Mouse (Mus musculus) heart, embryonic 11.5 days (tissue): ENCODE measurements around the gene Cfd. TPM values are rescaled to one million over a fixed set of nuclear protein-coding genes. Genes with fewer than 3 reads are reported as not detected.
A peak's percentile ranks its signal among the peaks of the same experiment; 100 is the strongest.

ENCODE experiments used
- ATAC-seq: fragments of 200-750 bp; cut with Nextera tagmentation; replicated peaks from 2 replicates; pipeline ENCODE4 v1.8.0; 2017; ENCODE audit warnings: moderate library complexity; ENCODE audit not compliant: insufficient number of reproducible peaks, low FRiP score, low TSS enrichment
- H3K27ac ChIP-seq: fragments of 300-500 bp; sonication (generic); 2 replicates; pipeline ENCODE4 v1.5.1; 2014; ENCODE audit warnings: mild to moderate bottlenecking, low read depth, low read length
- H3K27me3 ChIP-seq: fragments of 300-500 bp; sonication (generic); 2 replicates; pipeline ENCODE4 v1.6.1; 2014; ENCODE audit warnings: mild to moderate bottlenecking, low read length, mixed read lengths; ENCODE audit not compliant: control insufficient read depth, insufficient read depth
- H3K36me3 ChIP-seq: fragments of 300-500 bp; sonication (generic); 2 replicates; pipeline ENCODE4 v1.6.1; 2014; ENCODE audit warnings: mild to moderate bottlenecking, low read length, moderate library complexity, mixed read lengths; ENCODE audit not compliant: control insufficient read depth, insufficient read depth
- H3K4me1 ChIP-seq: fragments of 300-500 bp; sonication (generic); 2 replicates; pipeline ENCODE4 v1.6.1; 2014; ENCODE audit warnings: low read length; ENCODE audit not compliant: control insufficient read depth, insufficient read depth
- H3K4me2 ChIP-seq: fragments of 300-500 bp; sonication (generic); 2 replicates; pipeline ENCODE4 v1.6.1; 2014; ENCODE audit warnings: mild to moderate bottlenecking, moderate library complexity
- H3K4me3 ChIP-seq: fragments of 300-500 bp; sonication (generic); 2 replicates; pipeline ENCODE4 v1.5.1; 2014; ENCODE audit warnings: low read depth, low read length
- H3K9ac ChIP-seq: fragments of 300-500 bp; sonication (generic); 2 replicates; pipeline ENCODE4 v1.6.1; 2014; ENCODE audit warnings: mild to moderate bottlenecking, low read depth, low read length, moderate library complexity
- H3K9me3 ChIP-seq: fragments of 300-500 bp; sonication (generic); replicated peaks from 2 replicates; pipeline ENCODE4 v1.6.1; 2016; ENCODE audit warnings: low read length; ENCODE audit not compliant: control insufficient read depth
- WGBS: fragments of 180-500 bp; shearing (Covaris S2); extraction: QIAGEN DNeasy Blood & Tissue Kit; methylation state at CpG from one replicate; pipeline ENCODE4 v1.1.7; 2014; ENCODE audit not compliant: insufficient replicate concordance; 5-methylcytosine and 5-hydroxymethylcytosine counted together
- polyA plus RNA-seq: library from polyadenylated mRNA; unstranded; fragments of >200 nt; fragmentation: Nextera tagmentation; extraction: Ambion mirVana; gene quantifications from 2 replicates; pipeline ENCODE4 v1.2.1, GENCODE M21; 2014

The Cfd gene
- polyA plus RNA-seq, 1 experiment from 2014 or later, result not detected

- Histone ChIP-seq H3K36me3 (no peaks in the 10 kb centered on the region), H3K27me3 (peaks cover 8% of the 10 kb centered on the region; the same call in 1 of the 2 replicates), H3K4me3 (peak within 1 kb of the TSS; percentile 69), H3K27ac (no peak within 1 kb of the TSS), H3K4me2 (peak within 1 kb of the TSS; percentile 74), H3K9ac (peak within 1 kb of the TSS; percentile 64), H3K9me3 (no peaks in the 10 kb centered on the region), H3K4me1 (peaks cover 9% of the 10 kb centered on the region)
- 0% methylated on average over 42 of the region's 57 CpGs for WGBS
- peak; percentile 50 for ATAC-seq
Measured at GRCm38 (mm10) chr10:79874290-79874862, 16.3 kb upstream of the Cfd start, which contains the start of the genes Prtn3 and Plppr3. Prtn3 (plus strand) TSS chr10:79874476. Plppr3 (minus strand) TSS chr10:79874634.

GRCm38 (mm10) chr10:79877174-79877573 is 13.5 kb upstream of the Cfd start:
- 36% methylated on average over 1 of the region's 1 CpGs for WGBS
- H3K36me3 ChIP-seq, result no peaks in the 10 kb centered on the region
- no peaks in the 10 kb centered on the region for H3K9me3 ChIP-seq
- H3K4me3 ChIP-seq, result no peak overlapping the region
- ATAC-seq, result no peak
- no peak overlapping the region for H3K27ac ChIP-seq
- H3K27me3 ChIP-seq, result peaks cover 12% of the 10 kb centered on the region
- H3K9ac ChIP-seq, result no peak overlapping the region
- H3K4me2 ChIP-seq, result no peak overlapping the region
- peaks cover 20% of the 10 kb centered on the region for H3K4me1 ChIP-seq

- H3K36me3 ChIP-seq, result no peaks in the 10 kb centered on the region
- 57% methylated on average over 12 of the region's 12 CpGs for WGBS
- no peak for ATAC-seq
- H3K27ac ChIP-seq, result no peak overlapping the region
- peaks cover 15% of the 10 kb centered on the region for H3K27me3 ChIP-seq
- H3K4me1 ChIP-seq, result peaks cover 25% of the 10 kb centered on the region
- no peak overlapping the region for H3K4me3 ChIP-seq
- no peaks in the 10 kb centered on the region for H3K9me3 ChIP-seq
- no peak overlapping the region for H3K4me2 ChIP-seq
- no peak overlapping the region for H3K9ac ChIP-seq
Measured at GRCm38 (mm10) chr10:79877757-79878156, 12.9 kb upstream of the Cfd start.

- no peak overlapping the region for H3K27ac ChIP-seq
- H3K36me3 ChIP-seq, result no peaks in the 10 kb centered on the region
- peaks cover 21% of the 10 kb centered on the region for H3K4me1 ChIP-seq
- no peak for ATAC-seq
- H3K4me2 ChIP-seq, result no peak overlapping the region
- whole genome bisulfite sequencing, result 41% methylated on average over 3 of the region's 3 CpGs
- no peak overlapping the region for H3K9ac ChIP-seq
- H3K4me3 ChIP-seq, result no peak overlapping the region
- no peaks in the 10 kb centered on the region for H3K9me3 ChIP-seq
- H3K27me3 ChIP-seq, result peaks cover 15% of the 10 kb centered on the region
Measured at GRCm38 (mm10) chr10:79879527-79879926, 11.1 kb upstream of the Cfd start.

DNA sequence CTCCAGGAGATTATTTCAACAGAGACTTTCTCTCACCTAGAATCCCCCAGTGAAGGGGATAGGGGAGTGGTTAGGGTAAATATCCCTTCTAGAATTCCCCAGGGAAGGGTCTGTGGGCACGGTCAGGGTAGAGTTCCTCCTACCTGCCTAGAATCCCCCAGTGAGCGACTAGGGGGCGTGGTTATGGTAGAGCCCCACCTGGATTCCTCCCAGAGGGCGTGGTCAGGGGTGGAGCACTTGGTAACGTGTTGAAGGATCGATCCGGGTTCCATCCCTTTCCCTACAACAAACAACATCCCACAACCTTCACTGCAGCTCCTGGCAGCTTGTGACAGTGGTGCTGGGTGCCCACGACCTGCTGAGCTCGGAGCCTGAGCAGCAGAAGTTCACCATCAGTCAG is 9.9 kb upstream of the Cfd start:
- H3K36me3 ChIP-seq, result no peaks in the 10 kb centered on the region
- peaks cover 19% of the 10 kb centered on the region for H3K4me1 ChIP-seq
- H3K9me3 ChIP-seq, result no peaks in the 10 kb centered on the region
- ATAC-seq, result no peak
- peak overlapping the region; percentile 7; the same call in 1 of the 2 replicates for H3K4me2 ChIP-seq
- peaks cover 14% of the 10 kb centered on the region for H3K27me3 ChIP-seq
- H3K27ac ChIP-seq, result no peak overlapping the region
- 15% methylated on average over 9 of the region's 9 CpGs for WGBS
- no peak overlapping the region for H3K4me3 ChIP-seq
- no peak overlapping the region for H3K9ac ChIP-seq

DNA sequence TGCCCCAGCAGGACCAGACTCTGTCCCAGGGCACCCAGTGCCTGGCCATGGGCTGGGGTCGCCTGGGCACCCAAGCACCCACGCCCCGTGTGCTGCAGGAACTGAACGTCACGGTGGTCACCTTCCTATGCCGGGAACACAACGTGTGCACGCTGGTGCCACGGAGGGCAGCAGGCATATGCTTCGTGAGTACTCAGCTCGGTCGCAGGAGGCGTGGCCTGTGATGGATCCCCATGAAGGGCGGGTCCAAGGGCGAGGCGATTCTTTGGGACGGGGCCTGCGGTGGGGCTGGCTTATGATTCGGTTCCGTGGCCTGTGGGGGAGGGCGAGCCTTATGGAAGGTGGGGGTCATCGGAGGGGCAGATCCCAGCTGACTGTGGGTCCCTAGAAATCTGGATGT is 8.7 kb upstream of the Cfd start:
- WGBS, result 5% methylated on average over 22 of the region's 22 CpGs
- Histone ChIP-seq H3K4me1 (peaks cover 19% of the 10 kb centered on the region), H3K4me2 (peak overlapping the region; percentile 57), H3K27ac (no peak overlapping the region), H3K36me3 (no peaks in the 10 kb centered on the region), H3K9ac (peak overlapping the region; percentile 44; the same call in 1 of the 2 replicates), H3K4me3 (peak overlapping the region; percentile 27), H3K9me3 (no peaks in the 10 kb centered on the region), H3K27me3 (peaks cover 14% of the 10 kb centered on the region)
- ATAC-seq, result no peak

- WGBS, result 15% methylated on average over 22 of the region's 22 CpGs
- Histone ChIP-seq H3K4me3 (no peak overlapping the region), H3K36me3 (no peaks in the 10 kb centered on the region), H3K9me3 (no peaks in the 10 kb centered on the region), H3K4me1 (peaks cover 19% of the 10 kb centered on the region), H3K4me2 (peak overlapping the region; percentile 33), H3K9ac (peak overlapping the region; percentile 35; the same call in 1 of the 2 replicates), H3K27ac (no peak overlapping the region), H3K27me3 (peaks cover 14% of the 10 kb centered on the region)
- ATAC-seq, result no peak
Measured at GRCm38 (mm10) chr10:79883297-79884084, 7.2 kb upstream of the Cfd start.

DNA sequence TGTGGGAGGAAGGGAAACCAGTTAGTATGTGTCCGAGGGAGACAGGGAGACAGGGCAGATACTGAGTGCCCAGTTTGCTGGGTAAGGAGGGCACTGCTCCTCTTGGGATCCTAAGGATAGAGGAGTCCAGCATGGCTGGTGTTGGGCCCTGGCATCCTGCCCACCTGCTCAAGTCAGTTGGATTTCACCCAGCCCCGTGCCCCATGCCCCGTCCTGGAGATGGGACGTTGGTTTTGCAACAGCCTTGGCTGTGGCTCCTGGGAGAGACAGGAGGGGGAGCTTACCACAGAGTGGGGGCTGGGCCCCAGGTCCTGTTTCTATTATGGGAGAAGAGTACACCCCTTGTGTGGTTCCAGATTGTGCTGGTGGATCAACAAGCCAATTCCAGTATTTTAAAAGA is 6.2 kb upstream of the Cfd start:
- Histone ChIP-seq H3K36me3 (no peaks in the 10 kb centered on the region), H3K9me3 (no peaks in the 10 kb centered on the region), H3K4me3 (no peak overlapping the region), H3K27me3 (peaks cover 14% of the 10 kb centered on the region), H3K27ac (no peak overlapping the region), H3K9ac (no peak overlapping the region), H3K4me2 (no peak overlapping the region), H3K4me1 (peaks cover 17% of the 10 kb centered on the region)
- WGBS, result 57% methylated on average over 4 of the region's 4 CpGs
- ATAC-seq, result no peak
